Mouse (Mus musculus): ENCODE data around the gene Epb41l5.

GRCm38 (mm10) chr1:119549327-119549689, 99.5 kb downstream of the Epb41l5 start:
- no peak for TF ChIP-seq POLR2A (IDR thresholded peaks at IDR 0.05; ENCODE audit: insufficient read depth, low read depth, low read length)
- no peak for TF ChIP-seq CTCF (IDR thresholded peaks at IDR 0.05; ENCODE audit: insufficient read depth, low read depth, low read length)

Measured in olfactory bulb, adult 2 months (tissue).